Mouse (Mus musculus) adrenal gland, postnatal 25 days (tissue): ENCODE data around the gene Micu1. TPM values are rescaled to one million over a fixed set of nuclear protein-coding genes. Genes with fewer than 3 reads are reported as not detected.
"Not testable (repeated sequence)": the region's sequence is repeated elsewhere in the genome, so short reads cannot be mapped to it uniquely, and the experiment has no call there.

Experiments used
- DNase-seq: peaks from one replicate; pipeline ENCODE4 v3.0.0; 2021; ENCODE audit warnings: mixed read lengths
- total RNA-seq: library from RNA; stranded (reverse); gene quantifications from 2 replicates; pipeline ENCODE4 v1.2.3, GENCODE M21; 2021

Gene Micu1
- total RNA-seq, 1 experiment from 2014 or later = 66.3 TPM

DNA sequence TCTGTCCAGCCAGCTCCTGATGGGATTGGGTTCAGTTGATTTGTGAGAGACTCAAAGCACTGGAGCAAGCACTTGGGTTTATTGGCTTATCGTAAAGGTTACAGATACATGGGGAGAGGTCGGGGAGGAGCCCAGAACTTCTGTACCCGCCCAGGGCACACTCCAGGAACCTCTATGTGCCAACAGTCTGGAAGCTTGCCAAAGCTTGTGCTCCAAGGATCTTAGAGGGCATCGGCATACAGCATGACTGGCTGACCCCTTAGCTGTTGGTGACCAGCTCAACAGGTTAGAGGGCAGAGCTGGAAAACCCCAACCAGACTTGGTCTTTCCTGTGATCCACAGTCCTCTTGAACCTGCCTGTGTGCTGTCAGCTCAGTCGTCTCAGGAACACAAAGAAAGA is 154.9 kb downstream of the Micu1 start:
- DNase-seq = no peak

DNA sequence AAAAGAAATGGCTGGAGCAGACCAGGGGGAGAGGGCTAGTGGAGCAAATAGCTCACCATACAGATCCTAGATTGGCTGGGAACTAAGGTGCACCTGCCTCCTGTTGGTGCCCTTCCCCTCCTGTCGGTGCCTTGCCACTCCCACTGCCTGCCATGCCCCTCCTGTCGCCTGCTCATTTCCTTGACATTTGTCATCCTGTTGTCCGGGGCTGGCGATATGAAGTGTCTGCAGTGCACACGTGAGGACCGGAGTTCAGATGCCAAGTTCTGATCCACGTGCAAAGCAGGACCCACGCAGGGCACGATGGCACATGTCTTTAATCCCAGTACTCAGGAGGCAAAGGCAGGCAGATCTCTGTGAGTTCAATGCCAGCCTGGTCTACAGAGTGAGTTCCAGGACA is 158.4 kb downstream of the Micu1 start:
- no peak for DNase-seq

DNA sequence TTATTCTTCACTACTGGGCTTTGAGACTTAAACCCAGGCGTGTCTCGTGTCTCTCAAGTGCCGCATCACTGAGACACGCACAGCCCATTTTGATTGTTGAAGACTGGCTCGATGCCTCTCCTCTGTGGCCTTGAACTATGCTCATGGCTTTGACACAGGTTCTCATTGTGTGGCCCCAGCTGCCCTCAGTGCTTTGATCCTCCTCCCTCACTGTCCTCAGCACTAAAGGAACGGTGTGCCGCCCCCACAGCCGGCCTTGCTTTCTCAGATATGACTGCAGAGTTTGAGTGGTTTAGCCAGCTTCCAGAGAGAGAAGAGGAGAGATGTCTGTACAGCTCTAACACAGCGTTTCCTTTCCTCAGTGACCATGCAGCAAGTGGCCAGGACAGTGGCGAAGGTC is 158.9 kb downstream of the Micu1 start:
- DNase-seq = no peak

DNA sequence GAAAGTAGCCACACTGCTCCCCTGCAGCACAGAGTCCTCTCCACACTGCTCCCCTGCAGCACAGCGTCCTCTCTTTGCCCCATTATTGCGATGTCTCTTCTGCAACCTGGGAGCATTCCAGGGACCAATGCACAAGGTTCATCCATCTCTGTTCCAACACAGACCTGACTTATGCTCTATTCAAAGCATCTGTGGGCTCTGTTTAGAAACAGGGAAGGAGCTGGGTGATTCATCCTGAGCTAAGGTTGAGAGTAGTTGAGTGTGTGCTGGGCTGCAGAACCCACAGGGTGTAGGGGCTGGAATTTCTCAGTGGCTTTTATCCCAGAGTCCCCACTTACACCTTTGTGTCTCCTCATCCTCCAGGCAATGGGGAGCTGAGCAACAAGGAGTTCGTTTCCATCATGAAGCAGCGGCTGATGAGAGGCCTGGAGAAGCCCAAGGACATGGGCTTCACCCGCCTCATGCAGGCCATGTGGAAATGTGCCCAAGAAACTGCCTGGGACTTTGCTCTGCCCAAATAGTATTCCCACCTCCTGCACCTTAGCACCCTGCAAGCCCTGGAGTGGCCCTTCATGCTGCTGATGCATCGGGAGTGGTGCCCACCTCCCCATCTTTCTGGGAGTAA is 160.7 kb downstream of the Micu1 start:
- no peak for DNase-seq

DNA sequence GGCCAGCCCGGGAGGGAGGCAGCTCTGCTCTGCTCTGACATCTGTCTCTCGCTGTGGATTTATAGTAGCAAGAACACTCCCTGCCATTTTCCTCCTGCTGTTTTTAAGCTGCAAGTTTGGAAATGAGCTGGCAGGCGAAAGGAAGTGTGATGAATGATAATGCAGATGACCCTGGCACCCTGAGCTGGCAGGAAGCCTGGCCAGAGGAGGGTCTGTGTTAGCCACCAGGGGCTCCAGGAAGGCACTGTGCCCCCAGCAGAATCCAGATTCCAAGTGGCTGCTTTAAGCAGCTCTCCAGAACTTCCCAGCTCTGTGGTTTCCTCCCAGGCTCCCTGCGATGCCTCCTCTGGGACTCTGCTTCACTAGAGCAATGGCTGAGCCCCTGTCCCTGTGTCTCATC is 161.3 kb downstream of the Micu1 start:
- DNase-seq = no peak

- no peak for DNase-seq
These were observed 162.1 kb downstream of the Micu1 start for GRCm38 (mm10) chr10:59864232-59864875.

DNA sequence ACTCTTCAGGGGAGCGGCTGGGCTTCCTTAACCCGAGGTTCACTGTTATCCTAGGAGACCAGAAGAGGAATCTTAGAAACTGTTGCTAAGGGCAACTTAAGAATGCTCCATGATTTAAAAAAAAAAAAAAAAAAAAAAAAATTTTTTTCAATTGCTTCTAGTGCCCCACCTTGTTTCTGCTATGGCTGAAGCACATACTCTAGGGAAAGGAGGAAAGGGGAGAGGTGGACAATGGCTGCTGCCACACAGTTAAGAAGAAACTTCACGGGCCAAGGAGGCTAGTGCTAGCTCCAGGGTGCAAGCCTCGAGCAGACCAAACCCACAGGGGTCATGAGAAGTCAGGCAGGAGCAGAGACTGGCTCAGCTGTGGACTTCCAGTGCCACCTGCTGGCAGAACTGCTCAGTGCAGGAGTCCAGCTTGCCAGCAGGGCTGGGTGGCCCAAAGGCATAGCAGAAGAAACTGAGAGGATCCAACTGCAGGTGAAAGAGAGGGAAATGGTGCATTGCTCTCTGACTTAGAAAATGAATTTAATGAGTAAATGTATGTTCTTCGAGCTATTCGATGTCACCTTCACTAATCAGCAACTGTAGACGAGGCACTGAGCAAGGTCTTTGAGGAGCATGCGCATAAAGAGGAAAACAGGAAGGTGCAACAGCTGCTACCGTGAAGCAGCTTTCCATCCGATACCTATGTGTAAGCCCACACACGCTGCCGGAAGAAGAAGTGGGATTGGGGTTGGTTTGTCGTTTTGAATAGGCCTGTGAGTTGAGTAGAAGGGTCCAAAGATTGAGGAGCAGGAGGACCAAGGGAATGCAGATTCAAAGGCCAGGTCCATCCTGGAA is 162.8 kb downstream of the Micu1 start:
- peak; percentile 88 for DNase-seq

DNA sequence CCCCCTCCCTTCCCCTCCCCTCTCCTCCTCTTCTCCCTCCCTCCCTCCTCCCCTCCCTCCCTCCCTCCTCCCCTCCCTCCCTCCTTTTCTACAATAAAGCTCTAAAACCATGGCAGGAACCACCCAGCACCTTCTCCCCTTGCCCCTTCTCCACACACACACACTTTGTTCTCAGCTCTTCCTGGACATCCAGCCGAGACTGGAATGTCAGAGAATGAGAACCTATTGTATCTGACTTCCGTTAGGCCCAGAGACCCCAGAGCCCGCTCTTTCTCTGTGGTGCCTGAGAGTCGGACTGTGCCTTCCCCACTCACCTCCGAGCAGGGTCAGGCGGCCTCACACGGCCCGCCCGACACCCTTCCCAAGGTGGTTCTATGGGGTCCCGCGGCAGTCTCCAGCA is 166.0 kb downstream of the Micu1 start:
- no peak for DNase-seq

DNA sequence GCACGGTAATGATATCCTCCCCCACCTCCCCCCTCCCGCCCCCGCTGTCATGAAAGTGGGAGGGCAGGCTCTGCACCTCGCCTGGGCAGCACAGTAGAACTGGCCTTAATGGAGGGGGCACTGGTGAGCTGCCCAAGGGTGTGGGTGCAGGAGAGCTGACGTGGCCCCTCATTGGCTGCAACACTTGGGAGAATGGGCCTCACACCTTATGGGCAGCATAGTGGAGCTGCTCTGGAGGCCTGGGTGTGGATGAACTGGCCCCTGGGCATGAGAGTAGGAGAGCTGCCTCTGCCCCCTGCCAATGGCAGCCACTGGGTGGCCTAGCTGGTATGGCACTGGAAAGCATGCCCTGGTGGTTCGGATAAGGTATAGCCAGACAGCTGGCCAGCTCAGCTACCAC is 167.8 kb downstream of the Micu1 start:
- DNase-seq = no peak

DNA sequence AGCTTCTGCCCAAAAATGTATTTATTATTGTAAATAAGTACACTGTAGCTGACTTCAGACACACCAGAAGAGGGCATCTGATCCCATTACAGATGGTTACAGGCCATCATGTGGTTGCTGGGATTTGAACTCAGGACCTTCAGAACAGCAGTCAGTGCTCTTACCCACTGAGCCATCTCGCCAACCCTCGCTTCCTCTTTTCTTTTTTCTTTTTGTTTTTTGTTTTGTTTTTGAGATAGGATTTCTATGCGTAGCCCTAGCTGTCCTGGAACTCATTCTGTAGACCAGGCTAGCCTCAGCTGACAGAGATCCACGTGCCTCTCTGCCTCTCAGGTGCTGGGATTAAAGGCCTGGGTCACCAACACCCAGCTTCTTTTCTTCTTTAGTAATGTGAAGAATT is 170.4 kb downstream of the Micu1 start:
- not testable (repeated sequence) for DNase-seq

DNA sequence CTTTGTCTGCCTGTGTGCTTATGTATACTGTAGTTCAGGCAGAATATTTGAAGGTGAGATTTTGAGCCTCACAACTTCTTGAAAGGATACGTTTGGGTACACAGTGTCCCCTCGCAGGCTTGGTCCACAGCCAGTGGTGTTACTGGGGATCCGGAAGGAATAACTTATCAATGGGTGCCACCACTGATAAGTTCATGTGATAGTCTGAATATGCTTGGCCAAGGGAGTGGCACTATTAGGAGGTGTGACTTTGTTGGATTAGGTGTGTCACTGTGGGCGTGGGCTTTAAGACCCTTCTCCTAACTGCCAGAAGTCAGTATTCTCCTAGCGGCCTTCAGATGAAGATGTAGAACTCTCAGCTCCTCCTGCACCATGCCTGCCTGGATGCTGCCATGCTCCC is 170.9 kb downstream of the Micu1 start:
- no peak for DNase-seq

DNA sequence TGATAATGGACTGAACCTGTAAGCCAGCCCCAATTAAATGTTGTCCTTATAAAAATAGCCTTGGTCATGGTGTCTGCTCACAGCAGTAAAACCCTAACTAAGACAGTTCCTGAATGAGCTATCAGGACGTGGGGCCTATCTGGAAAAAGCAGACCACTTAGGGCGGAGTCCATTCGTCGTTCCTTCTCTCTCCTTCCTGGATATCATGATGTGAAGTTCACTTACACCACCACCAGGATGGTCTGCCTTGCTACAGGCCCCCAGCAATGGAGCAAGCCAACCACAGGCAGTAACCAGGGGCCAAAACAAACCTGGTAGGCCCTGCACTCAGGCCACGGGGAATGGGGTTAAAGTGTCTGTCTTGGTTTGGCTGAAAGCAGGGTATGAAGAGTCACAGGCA is 171.3 kb downstream of the Micu1 start:
- no peak for DNase-seq

- DNase-seq = no peak
These were observed 173.1 kb downstream of the Micu1 start for GRCm38 (mm10) chr10:59875396-59875795.

DNA sequence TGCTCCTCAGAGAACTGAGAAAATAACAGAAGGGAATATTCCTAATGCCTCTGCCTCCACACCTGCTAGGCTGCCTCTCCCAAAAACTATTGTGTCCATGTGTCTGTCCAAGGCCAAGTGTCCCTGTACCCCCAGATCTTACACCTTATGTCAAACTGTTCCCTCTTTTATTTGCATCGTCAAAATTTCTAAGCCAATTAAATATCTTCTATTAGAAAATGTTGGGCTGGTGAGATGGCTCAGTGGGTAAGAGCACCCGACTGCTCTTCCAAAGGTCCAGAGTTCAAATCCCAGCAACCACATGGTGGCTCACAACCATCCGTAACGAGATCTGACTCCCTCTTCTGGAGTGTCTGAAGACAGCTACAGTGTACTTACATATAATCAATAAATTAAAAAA is 174.4 kb downstream of the Micu1 start:
- not testable (repeated sequence) for DNase-seq

DNA sequence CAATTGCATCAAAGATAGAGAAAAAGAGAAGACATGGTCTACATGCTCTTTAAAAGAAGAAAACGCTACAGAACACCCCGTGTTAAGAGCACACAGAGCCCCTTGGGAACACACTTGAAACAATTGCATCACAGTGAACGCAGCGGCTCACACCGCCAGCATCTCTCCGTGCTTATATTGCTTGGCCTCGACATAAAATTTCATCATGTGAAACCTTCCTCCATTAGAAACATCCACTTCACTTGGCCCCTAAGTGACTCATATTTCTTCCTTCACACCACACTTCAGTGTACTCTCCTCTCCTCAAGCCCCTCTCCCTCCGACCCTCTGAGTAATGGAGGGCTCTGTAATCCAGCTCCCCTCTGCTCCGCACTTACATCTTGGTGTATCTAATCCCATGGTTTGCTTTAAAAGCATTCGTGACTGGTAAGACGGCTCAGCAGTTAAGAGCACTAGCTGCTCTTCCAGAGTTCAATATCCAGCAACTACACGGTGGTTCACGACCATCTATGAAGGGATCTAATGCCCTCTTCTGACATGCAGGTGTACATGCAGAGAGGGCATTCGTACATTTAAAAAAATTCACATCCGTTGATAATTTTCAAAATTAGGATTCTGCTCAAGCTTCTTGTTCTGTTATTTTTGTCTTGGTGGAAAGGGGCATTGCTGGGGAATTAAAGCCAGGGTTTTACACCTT is 175.3 kb downstream of the Micu1 start:
- DNase-seq = no peak

DNA sequence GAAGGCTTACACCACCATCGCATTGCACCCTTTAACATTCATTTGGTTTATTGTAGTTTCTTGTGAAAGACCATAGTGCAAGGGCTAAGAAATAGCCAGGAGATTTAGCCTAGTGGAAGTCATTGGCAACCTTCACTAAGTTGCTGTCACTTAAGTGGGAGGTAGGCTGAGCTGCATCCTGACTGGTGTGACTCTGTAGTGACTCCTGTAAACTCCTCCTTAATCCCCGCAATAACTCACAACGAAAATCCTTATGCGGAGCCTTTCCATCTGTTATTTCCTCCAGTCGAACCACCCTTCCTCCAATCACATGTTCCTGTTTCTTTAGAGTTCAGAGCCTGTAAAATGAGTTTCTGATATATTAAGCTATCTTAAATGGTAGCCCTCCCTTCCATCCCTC is 176.5 kb downstream of the Micu1 start:
- DNase-seq = no peak

GRCm38 (mm10) chr10:59879255-59880028 is 177.2 kb downstream of the Micu1 start, which contains the start of gene Dnajb12:
Gene Dnajb12, plus strand, starts transcription at chr10:59879556.
- DNase-seq = peak; percentile 93

DNA sequence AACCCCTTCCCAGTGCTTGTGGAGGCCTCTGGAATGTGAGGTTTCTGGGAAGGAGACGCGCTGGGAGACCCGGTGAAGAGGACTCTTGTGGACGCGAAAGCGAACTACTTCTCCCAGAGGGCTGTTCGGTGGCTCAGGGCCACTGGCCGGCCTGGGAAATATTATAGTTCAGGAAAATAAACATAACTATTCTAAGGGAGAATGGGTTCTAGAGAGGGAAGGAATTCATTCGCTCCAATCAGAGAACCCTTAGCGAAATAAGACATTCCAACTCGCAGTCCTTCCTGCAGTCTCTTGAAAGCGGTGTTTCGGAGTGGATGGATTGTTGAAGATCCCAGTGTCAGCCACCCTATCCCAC is 177.7 kb downstream of the Micu1 start:
- DNase-seq = no peak

GRCm38 (mm10) chr10:59880837-59881236 is 178.6 kb downstream of the Micu1 start:
- DNase-seq = no peak

DNA sequence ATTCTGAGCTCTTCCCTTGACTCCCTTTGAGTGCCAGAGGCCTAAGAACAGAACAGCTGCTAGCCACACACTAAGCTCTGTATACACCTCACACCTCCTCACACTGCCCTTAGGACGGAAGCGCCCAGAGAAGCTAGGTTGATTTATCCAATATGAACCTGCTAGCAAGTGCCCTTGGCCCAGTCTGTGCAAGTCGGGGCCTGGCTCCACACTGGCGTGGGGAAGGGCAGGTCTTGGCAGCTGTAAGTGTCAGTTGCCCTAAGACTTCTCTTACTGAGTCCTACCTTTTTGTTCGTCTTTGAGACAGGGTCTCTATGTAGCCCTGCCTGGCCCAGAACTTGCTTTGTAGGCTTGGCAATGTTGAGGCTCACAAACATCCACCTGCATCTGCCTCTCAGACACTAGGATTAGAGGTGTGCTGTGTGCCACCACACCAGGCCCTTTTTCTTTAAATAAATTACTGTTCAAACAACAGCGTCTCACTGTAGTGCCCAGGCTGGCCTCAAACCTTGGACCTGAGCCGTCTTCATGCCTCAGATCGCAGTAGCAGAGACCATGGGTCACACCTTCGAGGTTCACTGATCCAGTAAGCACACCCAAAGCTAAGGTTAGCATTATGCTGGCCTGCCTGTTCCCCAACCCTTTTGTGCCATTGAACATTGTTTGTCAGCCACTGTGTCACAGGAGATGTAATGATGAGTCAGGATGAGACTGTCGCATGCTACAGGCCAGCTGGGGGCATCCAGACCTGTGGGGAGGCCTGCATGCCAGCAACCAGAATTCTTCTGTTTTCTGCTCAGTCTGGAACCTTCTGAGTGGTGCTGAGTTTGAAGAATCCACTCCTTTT is 182.3 kb downstream of the Micu1 start:
- no peak for DNase-seq
